ENCODE assay signal across 32 mouse cellular contexts in the genomic region with DNA sequence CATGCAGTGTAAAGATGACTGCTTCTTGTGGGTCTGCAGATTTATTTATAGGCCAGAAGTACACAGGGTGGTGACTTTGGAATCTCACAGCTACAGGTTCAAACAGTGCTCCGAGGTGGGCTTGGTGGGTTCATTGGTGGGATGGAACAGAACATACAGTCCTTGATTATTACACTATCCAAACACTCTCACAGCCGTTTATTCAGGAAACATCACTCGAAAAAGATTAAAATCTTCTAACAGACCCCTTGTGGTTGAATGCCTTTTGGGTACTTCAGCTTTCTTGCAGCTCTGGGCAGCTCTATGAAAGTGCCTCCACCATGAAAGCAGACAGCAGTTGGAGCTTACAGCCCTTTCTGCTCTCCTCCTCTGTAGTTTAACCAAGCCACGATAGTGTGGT.
DNase-seq lines count a peak whose midpoint lies in the region; ATAC-seq and TF ChIP-seq lines count a peak whose summit lies in the region.
"Had no signal": no experiment of that assay in that cellular context is flagged by ENCODE, and none has a peak within 500 bp of the region (broad histone marks: within the 10 kb centered on the region; RNA-seq: fewer than 3 reads in every experiment).

No protein-coding gene starts in this region.

- 0 out of 2 replicates have a peak overlapping the region, but pooled peaks have one; percentile 20 for H3K9ac ChIP-seq in heart, embryonic 13.5 days
- no peak overlapping the region for H3K9ac ChIP-seq in liver, embryonic 13.5 days
- H3K9ac ChIP-seq in liver, embryonic 11.5 days (ENCODE audit: low read depth, low read length) = no peak overlapping the region
- H3K9ac ChIP-seq: hindbrain, embryonic 14.5 days; kidney, embryonic 15.5 days; limb, embryonic 13.5 days; liver, embryonic 15.5 days; midbrain, embryonic 12.5 days; neural tube, embryonic 12.5 days had no signal

- DNase-seq in heart, postnatal 25 days (ENCODE audit: low spot score) = no peak
- DNase-seq in liver, embryonic 13.5 days = no peak
- no peak for DNase-seq in liver, embryonic 11.5 days (ENCODE audit: low spot score)
- peak; percentile 30 for DNase-seq in thymus, postnatal 0 days (ENCODE audit: low spot score)
- DNase-seq in thymus, postnatal 36 days = no peak
- no peak for DNase-seq in layer of hippocampus, adult 2 months (ENCODE audit: low spot score in 2 of 2)
- DNase-seq: adrenal gland, adult 2 months; adrenal gland, postnatal 36 days; B cell, adult 2 months; cerebellum, adult 18-20 months; cerebellum, postnatal 10 days; gastrocnemius, postnatal 10 days; heart, postnatal 36 days; kidney, adult 18-20 months; kidney, postnatal 25 days; lung, postnatal 10 days; right cerebral cortex, adult 18-20 months; spleen, adult 18-20 months had no signal

- intact Hi-C loops in heart, postnatal 25 days (cut with DNase I) = loop anchor here (2.0 kb wide), 1 partner anchor 21 kb away; no protein-coding TSS in a partner anchor

- peaks cover 30% of the 10 kb centered on the region for H3K36me3 ChIP-seq in heart, embryonic 13.5 days
- H3K36me3 ChIP-seq in liver, embryonic 13.5 days = no peaks in the 10 kb centered on the region; the same call in 1 of the 2 replicates
- H3K36me3 ChIP-seq in liver, embryonic 11.5 days (ENCODE audit: control insufficient read depth, insufficient read depth, low read length) = no peaks in the 10 kb centered on the region; the same call in 1 of the 2 replicates
- H3K36me3 ChIP-seq: neural tube, embryonic 12.5 days had no signal

- no peak overlapping the region for H3K4me3 ChIP-seq in heart, embryonic 13.5 days
- no peak overlapping the region for H3K4me3 ChIP-seq in liver, embryonic 13.5 days (replicated peaks)
- H3K4me3 ChIP-seq in liver, embryonic 11.5 days (ENCODE audit: low read depth, low read length) = no peak overlapping the region
- no peak overlapping the region for H3K4me3 ChIP-seq in layer of hippocampus, adult 2 months
- H3K4me3 ChIP-seq: erythroblast, embryonic 14.5 days; kidney, embryonic 15.5 days; limb, embryonic 13.5 days; liver, embryonic 15.5 days; midbrain, embryonic 12.5 days; myocyte; neural tube, embryonic 12.5 days had no signal

- H3K9me3 ChIP-seq in heart, embryonic 13.5 days = no peaks in the 10 kb centered on the region
- no peaks in the 10 kb centered on the region for H3K9me3 ChIP-seq in liver, embryonic 13.5 days (replicated peaks)
- H3K9me3 ChIP-seq in liver, embryonic 11.5 days (ENCODE audit: control insufficient read depth, low read length) = no peaks in the 10 kb centered on the region
- H3K9me3 ChIP-seq: kidney, embryonic 15.5 days; limb, embryonic 13.5 days; liver, embryonic 15.5 days; megakaryocyte, embryonic 14.5 days; midbrain, embryonic 12.5 days; neural tube, embryonic 12.5 days had no signal

- H3K4me2 ChIP-seq in heart, embryonic 13.5 days = no peak overlapping the region
- no peak overlapping the region for H3K4me2 ChIP-seq in liver, embryonic 13.5 days
- H3K4me2 ChIP-seq in liver, embryonic 11.5 days = no peak overlapping the region
- H3K4me2 ChIP-seq: hindbrain, embryonic 14.5 days; kidney, embryonic 15.5 days; limb, embryonic 13.5 days; liver, embryonic 15.5 days; midbrain, embryonic 12.5 days; neural tube, embryonic 12.5 days had no signal

- TF ChIP-seq CTCF in layer of hippocampus, adult 2 months (conservative IDR thresholded peaks at IDR 0.05) = no peak

- no peak for ATAC-seq in heart, embryonic 13.5 days (ENCODE audit: extremely low read depth, insufficient number of reproducible peaks, low FRiP score, low TSS enrichment)
- no peak for ATAC-seq in liver, embryonic 13.5 days (ENCODE audit: low read depth)
- ATAC-seq in liver, embryonic 11.5 days (replicated peaks; ENCODE audit: low FRiP score) = no peak
- ATAC-seq in megakaryocyte progenitor cell, adult 5-6 weeks (replicated peaks; ENCODE audit: poor library complexity) = peak; percentile 5; the same call in 1 of the 2 replicates
- ATAC-seq: activated CD4-positive, CD25-positive, alpha-beta regulatory T cell, adult 4 months; forebrain, embryonic 16.5 days; inflammation-experienced regulatory T-cells, adult 6 months had no signal

- WGBS in heart, embryonic 13.5 days = 56% methylated on average over 4 of the region's 4 CpGs
- WGBS in liver, embryonic 13.5 days (ENCODE audit: insufficient replicate concordance) = 20% methylated on average over 4 of the region's 4 CpGs
- WGBS in liver, embryonic 11.5 days = 44% methylated on average over 4 of the region's 4 CpGs

- H3K4me1 ChIP-seq in heart, embryonic 13.5 days = peaks cover 75% of the 10 kb centered on the region
- H3K4me1 ChIP-seq in liver, embryonic 13.5 days (replicated peaks) = peaks cover 45% of the 10 kb centered on the region
- H3K4me1 ChIP-seq in liver, embryonic 11.5 days (replicated peaks; ENCODE audit: control insufficient read depth, insufficient read depth, low read length) = peaks cover 30% of the 10 kb centered on the region
- H3K4me1 ChIP-seq: limb, embryonic 13.5 days; midbrain, embryonic 12.5 days; neural tube, embryonic 12.5 days had no signal

- peak overlapping the region; percentile 57 for H3K27ac ChIP-seq in heart, embryonic 13.5 days (replicated peaks)
- H3K27ac ChIP-seq in liver, embryonic 13.5 days = 0 out of 2 replicates have a peak overlapping the region, but pooled peaks have one; percentile 7
- no peak overlapping the region; the same call in 1 of the 2 replicates for H3K27ac ChIP-seq in liver, embryonic 11.5 days (ENCODE audit: low read depth, low read length)
- no peak overlapping the region for H3K27ac ChIP-seq in layer of hippocampus, adult 2 months
- H3K27ac ChIP-seq: hindbrain, embryonic 14.5 days; kidney, embryonic 15.5 days; limb, embryonic 13.5 days; liver, embryonic 15.5 days; midbrain, embryonic 12.5 days; neural tube, embryonic 12.5 days had no signal

- no peaks in the 10 kb centered on the region for H3K27me3 ChIP-seq in heart, embryonic 13.5 days (replicated peaks)
- no peaks in the 10 kb centered on the region for H3K27me3 ChIP-seq in liver, embryonic 13.5 days
- H3K27me3 ChIP-seq in liver, embryonic 11.5 days (replicated peaks; ENCODE audit: control insufficient read depth, insufficient read depth, low read length) = no peaks in the 10 kb centered on the region
- H3K27me3 ChIP-seq: kidney, embryonic 15.5 days; limb, embryonic 13.5 days; liver, embryonic 15.5 days; megakaryocyte, embryonic 14.5 days; midbrain, embryonic 12.5 days; neural tube, embryonic 12.5 days had no signal

Comparison
In these comparisons a context has a peak if more than half of its experiments do, and no peak if none do; other contexts are left out.
1. H3K27ac ChIP-seq: peak in heart, embryonic 13.5 days (single experiment) and liver, embryonic 13.5 days (single experiment); none in liver, embryonic 11.5 days (single experiment) and layer of hippocampus, adult 2 months (single experiment).